Mouse (Mus musculus) stomach, postnatal 0 days (tissue): ENCODE measurements around the gene Dnajc30.

Experiments used
- CTCF ChIP-seq: IDR thresholded peaks from 2 replicates; pipeline ENCODE4 v1.5.1; 2016; ENCODE audit warnings: antibody characterized with exemption, low read depth, mild to moderate bottlenecking, moderate library complexity
- EP300 ChIP-seq: optimal IDR thresholded peaks from 2 replicates; pipeline ENCODE3; 2016; ENCODE audit warnings: antibody characterized with exemption

GRCm38 (mm10) chr5:135040059-135040458, 23.9 kb upstream of the Dnajc30 start:
- TF ChIP-seq CTCF (no peak), EP300 (no peak)
